Mouse (Mus musculus) lung, adult 10 weeks (tissue): ENCODE data around the gene Txlnb. TPM values are rescaled to one million over a fixed set of nuclear protein-coding genes. Genes with fewer than 3 reads are reported as not detected.

Experiments
- polyA plus RNA-seq: library from polyadenylated mRNA; stranded (reverse); fragments of 350-450 nt; fragmentation: Illumina TruSeq; extraction: RNeasy Lipid Tissue Mini Kit (QIAGEN cat#74804); gene quantifications from one replicate; pipeline ENCODE4 v1.2.3, GENCODE M21; 2014; ENCODE audit warnings: low read depth, low replicate concordance; ENCODE audit not compliant: insufficient read depth

Gene Txlnb
- 1.9 TPM for polyA plus RNA-seq

DNA sequence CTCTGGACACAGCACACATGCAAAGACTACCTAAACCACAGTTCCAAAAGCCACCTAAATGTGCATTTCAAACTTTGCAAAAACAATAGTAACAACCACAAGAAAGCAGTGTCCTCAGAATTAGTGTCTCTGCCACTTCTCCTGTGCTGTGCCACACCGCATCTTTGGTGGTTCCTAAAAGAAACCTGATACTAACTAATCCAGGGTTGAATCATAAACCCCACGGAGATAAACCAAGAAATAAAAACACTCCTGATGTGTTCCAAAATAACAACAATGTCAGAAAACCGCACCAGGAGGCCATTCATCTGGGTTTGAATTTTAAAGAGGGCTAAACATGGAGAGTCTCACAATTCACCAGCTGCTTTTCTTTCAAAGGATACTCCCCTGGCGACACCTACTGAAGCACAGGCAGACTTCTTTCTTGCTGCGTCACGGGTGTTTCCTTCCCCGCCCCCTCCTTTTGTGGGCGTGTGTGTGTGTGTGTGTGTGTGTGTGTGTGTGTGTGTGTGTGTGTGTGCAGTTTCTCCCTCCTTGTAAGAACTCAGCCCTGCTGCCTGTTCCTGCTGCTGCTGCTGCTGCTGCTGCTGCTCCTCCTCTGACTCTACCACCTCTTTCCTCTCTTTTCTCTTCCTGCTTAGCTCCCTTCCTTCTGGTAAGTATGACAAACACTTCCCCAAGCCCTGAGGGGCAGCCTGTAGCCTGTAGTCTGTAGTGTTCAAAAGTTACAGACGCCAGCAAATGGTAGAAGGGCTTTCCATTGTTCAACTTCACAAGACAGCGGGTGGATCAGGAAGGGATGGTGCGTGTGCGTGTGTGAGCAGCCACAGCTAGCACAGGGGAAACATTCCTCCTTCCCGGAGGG lies at the start of gene Txlnb:
Gene Txlnb, plus strand, starts transcription at position 460 of the 865 bp plus-strand sequence.

Other genes with a start within 250 kb of the Txlnb start
- 33.9 TPM for gene Cited2, start 73.0 kb upstream of the Txlnb start, polyA plus RNA-seq
- 19.2 TPM for gene Heca, start 151.8 kb downstream of the Txlnb start, polyA plus RNA-seq
- gene Abracl, start 227.1 kb downstream of the Txlnb start, polyA plus RNA-seq: 93.2 TPM